Mouse (Mus musculus) liver, postnatal 0 days (tissue): ENCODE measurements at regions not wholly inside any gene's neighbourhood (a gene's known extent, or its start where the extent isn't known, plus 50 kb on each side); places are given as distances from the start of the nearest gene placed in this dataset.

Source experiments
- ATAC-seq: fragments of 200-750 bp; cut with Nextera tagmentation; 2 replicates; pipeline ENCODE4 v1.8.0; 2017; ENCODE audit warnings: mild to moderate bottlenecking, moderate library complexity
- DNase-seq: peaks from one replicate; pipeline ENCODE4 v3.0.0-alpha.2; 2016
- H3K27ac ChIP-seq: fragments of 300-500 bp; sonication (generic); 2 replicates; pipeline ENCODE4 v1.5.1; 2014; ENCODE audit warnings: antibody characterized with exemption, moderate library complexity, mild to moderate bottlenecking, low read depth
- H3K27me3 ChIP-seq: fragments of 300-500 bp; sonication (generic); 2 replicates; pipeline ENCODE4 v1.6.1; 2014; ENCODE audit warnings: low read length, control low read depth, mixed read lengths; ENCODE audit not compliant: insufficient read depth
- H3K36me3 ChIP-seq: fragments of 300-500 bp; sonication (generic); replicated peaks from 2 replicates; pipeline ENCODE4 v1.6.1; 2014; ENCODE audit warnings: mild to moderate bottlenecking, control low read depth, low read length, moderate library complexity, mixed read lengths; ENCODE audit not compliant: insufficient read depth
- H3K4me1 ChIP-seq: fragments of 300-500 bp; sonication (generic); 2 replicates; pipeline ENCODE4 v1.6.1; 2014; ENCODE audit warnings: antibody characterized with exemption, mild to moderate bottlenecking, control low read depth; ENCODE audit not compliant: insufficient read depth
- H3K4me2 ChIP-seq: fragments of 300-500 bp; sonication (generic); 2 replicates; pipeline ENCODE4 v1.6.1; 2014; ENCODE audit warnings: low read depth, mild to moderate bottlenecking, low read length, moderate library complexity, mixed read lengths
- H3K4me3 ChIP-seq: fragments of 300-500 bp; sonication (generic); 2 replicates; pipeline ENCODE4 v1.5.1; 2014; ENCODE audit warnings: low read depth, low read length
- H3K9ac ChIP-seq: fragments of 300-500 bp; sonication (generic); replicated peaks from 2 replicates; pipeline ENCODE4 v1.6.1; 2014; ENCODE audit warnings: mild to moderate bottlenecking, moderate library complexity
- H3K9me3 ChIP-seq: fragments of 300-500 bp; sonication (generic); 2 replicates; pipeline ENCODE4 v1.6.1; 2016; ENCODE audit warnings: mild to moderate bottlenecking, control low read depth, low read length, mixed read lengths
- CTCF ChIP-seq: sonication (generic); IDR thresholded peaks from 2 replicates; pipeline ENCODE4 v1.5.1; 2016; ENCODE audit warnings: antibody characterized with exemption, low read depth
- EP300 ChIP-seq: IDR thresholded peaks from 2 replicates; pipeline ENCODE4 v1.6.1; 2016; ENCODE audit warnings: antibody characterized with exemption, low read depth, mild to moderate bottlenecking
- WGBS: fragments of 180-500 bp; shearing (Covaris S2); extraction: QIAGEN DNeasy Blood & Tissue Kit; methylation state at CpG from one replicate; pipeline ENCODE4 v1.1.7; 2014; ENCODE audit not compliant: insufficient replicate concordance; 5-methylcytosine and 5-hydroxymethylcytosine counted together

DNA sequence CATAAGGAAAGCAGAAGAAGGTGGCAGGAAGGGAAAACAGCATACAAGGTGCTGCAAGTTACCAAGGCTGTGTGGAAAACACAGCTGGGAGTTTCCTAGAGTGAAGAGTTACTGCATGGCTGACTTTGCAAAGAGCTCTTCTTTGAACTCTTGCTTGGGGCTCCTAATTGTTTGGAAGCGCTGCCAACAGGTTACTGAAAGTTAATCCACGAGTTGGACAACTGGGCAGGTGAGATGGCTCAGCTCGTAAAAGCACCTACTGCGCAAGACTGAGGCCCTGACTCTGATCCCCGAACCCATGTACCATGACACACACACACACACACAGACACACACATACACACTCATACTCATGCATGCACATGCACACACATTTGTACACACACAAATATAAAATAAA is 77.5 kb upstream of the Acsl1 start:
- no peak for ATAC-seq
- TF ChIP-seq CTCF: no peak
- 86% methylated on average over 5 of the region's 5 CpGs for WGBS
- H3K9ac ChIP-seq: no peak overlapping the region
- H3K27me3 ChIP-seq: no peaks in the 10 kb centered on the region
- H3K36me3 ChIP-seq: no peaks in the 10 kb centered on the region
- no peak overlapping the region for H3K27ac ChIP-seq
- H3K4me3 ChIP-seq: no peak overlapping the region
- peaks cover 14% of the 10 kb centered on the region for H3K4me1 ChIP-seq
- no peak overlapping the region for H3K4me2 ChIP-seq
- no peaks in the 10 kb centered on the region for H3K9me3 ChIP-seq
- DNase-seq: no peak

DNA sequence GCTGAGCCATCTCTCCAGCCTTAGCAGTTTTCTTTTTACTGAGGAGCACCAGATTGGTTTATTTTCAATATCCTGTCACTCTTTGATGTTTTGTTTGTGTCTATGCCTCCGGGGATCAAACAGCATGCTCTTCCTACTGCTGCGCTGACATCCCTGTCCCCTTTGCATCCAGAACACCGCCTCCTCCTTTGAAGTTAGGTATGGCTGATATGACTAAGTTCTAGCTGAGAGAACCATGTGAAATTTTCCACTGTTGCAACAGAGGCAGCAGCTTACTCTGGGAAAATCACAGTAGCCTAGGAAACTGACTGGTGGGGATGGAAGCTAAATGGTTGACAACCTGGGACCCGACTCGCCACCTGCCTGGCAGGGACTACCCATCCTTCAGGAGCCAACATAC is 76.1 kb upstream of the Acsl1 start:
- H3K9ac ChIP-seq: no peak overlapping the region
- peak overlapping the region; percentile 48; the same call in 1 of the 2 replicates for H3K27ac ChIP-seq
- no peak overlapping the region for H3K4me3 ChIP-seq
- no peak for TF ChIP-seq EP300
- TF ChIP-seq CTCF: no peak
- ATAC-seq (0 out of 2 replicates have a peak, but pooled peaks have one; percentile 10), DNase-seq (no peak)
- WGBS: 78% methylated on average over 5 of the region's 5 CpGs
- no peaks in the 10 kb centered on the region for H3K9me3 ChIP-seq
- no peaks in the 10 kb centered on the region for H3K27me3 ChIP-seq
- no peak overlapping the region for H3K4me2 ChIP-seq
- H3K36me3 ChIP-seq: no peaks in the 10 kb centered on the region
- peaks cover 14% of the 10 kb centered on the region for H3K4me1 ChIP-seq

DNA sequence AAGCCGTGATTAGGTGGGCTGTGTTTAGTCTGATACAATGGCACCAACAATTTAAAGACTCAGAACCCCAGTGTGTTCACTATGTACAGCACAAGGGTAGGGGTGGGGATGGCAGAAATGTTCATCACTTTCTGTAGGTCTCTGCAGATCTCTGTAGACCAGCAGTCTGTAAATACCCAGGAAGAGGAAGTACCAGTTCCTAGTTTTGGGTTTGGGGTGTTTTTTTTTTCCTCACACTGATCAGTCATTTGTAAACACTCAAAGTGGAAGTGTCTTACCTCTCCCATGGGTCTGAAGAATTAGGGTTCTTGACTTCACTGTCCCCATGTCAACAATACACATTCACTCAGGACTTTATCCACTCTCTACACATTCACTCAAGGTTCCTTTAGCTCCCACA is 75.5 kb upstream of the Acsl1 start:
- no peak overlapping the region for H3K4me3 ChIP-seq
- H3K4me2 ChIP-seq: no peak overlapping the region
- WGBS: 62% methylated on average over 1 of the region's 1 CpGs
- H3K9me3 ChIP-seq: no peaks in the 10 kb centered on the region
- no peak for TF ChIP-seq EP300
- TF ChIP-seq CTCF: no peak
- no peak for ATAC-seq
- peaks cover 13% of the 10 kb centered on the region for H3K4me1 ChIP-seq
- 0 out of 2 replicates have a peak overlapping the region, but pooled peaks have one; percentile 48 for H3K27ac ChIP-seq
- H3K9ac ChIP-seq: no peak overlapping the region
- DNase-seq: no peak
- H3K36me3 ChIP-seq: no peaks in the 10 kb centered on the region
- no peaks in the 10 kb centered on the region for H3K27me3 ChIP-seq

DNA sequence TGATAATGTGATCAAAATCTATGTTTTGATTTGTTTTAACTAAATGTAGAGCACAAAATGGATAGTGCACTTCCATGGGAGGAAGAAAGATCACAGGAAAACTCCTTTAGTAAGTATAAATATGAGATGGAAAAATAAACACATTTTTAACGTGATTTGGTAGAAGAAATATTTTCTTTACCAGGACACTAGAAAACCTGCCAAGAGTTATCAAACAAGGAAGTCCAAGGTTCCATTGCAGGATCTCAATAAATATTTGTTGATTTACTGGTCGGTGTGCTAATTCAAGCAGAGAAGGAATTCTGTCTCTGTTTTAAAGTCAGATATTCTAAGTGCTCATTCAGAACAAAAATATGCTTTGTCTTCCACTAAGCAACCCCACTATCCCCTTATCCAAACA is 73.8 kb upstream of the Acsl1 start:
- Histone ChIP-seq H3K4me3 (no peak overlapping the region), H3K4me1 (peaks cover 12% of the 10 kb centered on the region), H3K27ac (peak overlapping the region; percentile 61), H3K9me3 (no peaks in the 10 kb centered on the region), H3K4me2 (no peak overlapping the region), H3K27me3 (no peaks in the 10 kb centered on the region), H3K36me3 (no peaks in the 10 kb centered on the region), H3K9ac (no peak overlapping the region)
- DNase-seq (no peak), ATAC-seq (no peak)
- TF ChIP-seq EP300 (no peak), CTCF (no peak)
- WGBS: 53% methylated on average over 2 of the region's 2 CpGs

DNA sequence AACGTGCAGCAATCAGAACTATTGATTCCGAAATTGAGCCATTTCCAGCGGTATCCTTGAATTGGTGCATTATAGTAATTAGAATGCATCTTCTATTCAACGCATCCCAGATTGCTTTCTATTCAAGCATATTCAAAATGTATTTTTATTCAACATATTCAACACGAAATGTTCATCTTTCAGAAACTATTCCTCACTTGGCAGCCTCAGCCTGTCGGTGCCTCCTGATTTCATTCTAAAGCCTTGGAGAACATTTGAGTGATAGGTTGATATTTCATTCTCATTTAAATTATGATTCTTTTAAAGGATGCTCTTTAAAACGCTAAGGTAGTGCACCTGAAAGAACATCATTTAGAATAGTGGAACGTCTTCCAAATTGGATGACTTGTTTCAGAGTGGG is 73.1 kb upstream of the Acsl1 start:
- H3K9ac ChIP-seq: no peak overlapping the region
- H3K27ac ChIP-seq: no peak overlapping the region
- peaks cover 12% of the 10 kb centered on the region for H3K4me1 ChIP-seq
- no peaks in the 10 kb centered on the region for H3K27me3 ChIP-seq
- no peaks in the 10 kb centered on the region for H3K36me3 ChIP-seq
- DNase-seq: no peak
- TF ChIP-seq EP300 (no peak), CTCF (no peak)
- H3K4me2 ChIP-seq: no peak overlapping the region
- no peaks in the 10 kb centered on the region for H3K9me3 ChIP-seq
- WGBS: 70% methylated on average over 8 of the region's 8 CpGs
- no peak overlapping the region for H3K4me3 ChIP-seq
- no peak for ATAC-seq

DNA sequence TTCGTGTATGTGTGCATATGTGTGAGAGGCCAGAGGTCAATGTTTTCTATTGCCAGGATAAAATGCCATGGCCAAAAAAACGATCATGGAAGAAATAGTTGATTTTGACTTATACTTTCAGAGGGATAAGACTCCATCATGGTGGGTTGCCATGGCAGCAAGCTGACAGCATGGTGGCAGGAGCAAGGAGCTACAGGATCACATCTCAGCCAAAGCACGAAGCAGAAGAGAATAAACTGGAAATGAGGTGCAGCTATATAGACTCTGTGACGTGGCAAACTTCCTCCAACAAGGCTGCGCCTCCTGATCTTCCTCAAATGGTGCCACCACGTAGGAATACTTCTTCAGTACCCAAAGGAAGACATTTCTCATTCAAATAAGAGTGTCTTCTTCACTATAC is 70.2 kb upstream of the Acsl1 start:
- no peak for DNase-seq
- Histone ChIP-seq H3K4me1 (peaks cover 1% of the 10 kb centered on the region; the same call in 1 of the 2 replicates), H3K27me3 (no peaks in the 10 kb centered on the region), H3K27ac (no peak overlapping the region), H3K4me3 (no peak overlapping the region), H3K4me2 (no peak overlapping the region), H3K9ac (no peak overlapping the region), H3K36me3 (no peaks in the 10 kb centered on the region), H3K9me3 (no peaks in the 10 kb centered on the region)
- WGBS: 58% methylated on average over 6 of the region's 6 CpGs
- TF ChIP-seq EP300: no peak
- no peak for TF ChIP-seq CTCF
- ATAC-seq: no peak
